Mouse (Mus musculus) forebrain, postnatal 0 days (tissue): ENCODE results near the gene Ephb6. TPM values are rescaled to one million over a fixed set of nuclear protein-coding genes. Genes with fewer than 3 reads are reported as not detected.

Experiments
- ATAC-seq: fragments of 200-750 bp; cut with Nextera tagmentation; 2 replicates; pipeline ENCODE4 v1.8.0; 2017; ENCODE audit warnings: mild to moderate bottlenecking, moderate library complexity
- DNase-seq: peaks from one replicate; pipeline ENCODE4 v3.0.0-alpha.2; 2015
- H3K27ac ChIP-seq: fragments of 300-500 bp; sonication (generic); 2 replicates; pipeline ENCODE4 v1.5.1; 2014; ENCODE audit warnings: low read depth, mild to moderate bottlenecking, antibody characterized with exemption, low read length, moderate library complexity, mixed read lengths
- H3K27me3 ChIP-seq: fragments of 300-500 bp; sonication (generic); 2 replicates; pipeline ENCODE4 v1.6.1; 2014; ENCODE audit warnings: mild to moderate bottlenecking, low read length, mixed read lengths; ENCODE audit not compliant: insufficient read depth
- H3K36me3 ChIP-seq: fragments of 300-500 bp; sonication (generic); 2 replicates; pipeline ENCODE4 v1.6.1; 2014; ENCODE audit warnings: mild to moderate bottlenecking, moderate library complexity; ENCODE audit not compliant: insufficient read depth
- H3K4me1 ChIP-seq: fragments of 300-500 bp; sonication (generic); 2 replicates; pipeline ENCODE4 v1.6.1; 2014; ENCODE audit warnings: antibody characterized with exemption; ENCODE audit not compliant: insufficient read depth
- H3K4me2 ChIP-seq: fragments of 300-500 bp; sonication (generic); 2 replicates; pipeline ENCODE4 v1.6.1; 2014; ENCODE audit warnings: low read depth, mild to moderate bottlenecking, moderate library complexity
- H3K4me3 ChIP-seq: fragments of 300-500 bp; sonication (generic); 2 replicates; pipeline ENCODE4 v1.5.1; 2014; ENCODE audit warnings: low read depth, low read length, mixed read lengths
- H3K9ac ChIP-seq: fragments of 300-500 bp; sonication (generic); 2 replicates; pipeline ENCODE4 v1.6.1; 2014; ENCODE audit warnings: mild to moderate bottlenecking
- H3K9me3 ChIP-seq: fragments of 300-500 bp; sonication (generic); 2 replicates; pipeline ENCODE4 v1.6.1; 2016; ENCODE audit warnings: low read length
- CTCF ChIP-seq: sonication (generic); IDR thresholded peaks from 2 replicates; pipeline ENCODE4 v1.5.1; 2016; ENCODE audit warnings: antibody characterized with exemption, control low read depth, low read depth
- WGBS: fragments of 180-500 bp; shearing (Covaris S2); extraction: QIAGEN DNeasy Blood & Tissue Kit; methylation state at CpG from one replicate; pipeline ENCODE4 v1.1.7; 2014; 5-methylcytosine and 5-hydroxymethylcytosine counted together
- polyA plus RNA-seq: library from polyadenylated mRNA; unstranded; fragments of >200 nt; fragmentation: Nextera tagmentation; extraction: Ambion mirVana; gene quantifications from 2 replicates; pipeline ENCODE4 v1.2.1, GENCODE M21; 2015
- total RNA-seq: library from RNA; depleted of rRNA; stranded (reverse); fragments of >200 nt; gene quantifications from 2 replicates; pipeline ENCODE4 v1.2.3, GENCODE M21; 2014

Ephb6 gene
- total and polyA plus RNA-seq, 2 experiments from 2014 or later, result 31.6 to 47.6 TPM

DNA sequence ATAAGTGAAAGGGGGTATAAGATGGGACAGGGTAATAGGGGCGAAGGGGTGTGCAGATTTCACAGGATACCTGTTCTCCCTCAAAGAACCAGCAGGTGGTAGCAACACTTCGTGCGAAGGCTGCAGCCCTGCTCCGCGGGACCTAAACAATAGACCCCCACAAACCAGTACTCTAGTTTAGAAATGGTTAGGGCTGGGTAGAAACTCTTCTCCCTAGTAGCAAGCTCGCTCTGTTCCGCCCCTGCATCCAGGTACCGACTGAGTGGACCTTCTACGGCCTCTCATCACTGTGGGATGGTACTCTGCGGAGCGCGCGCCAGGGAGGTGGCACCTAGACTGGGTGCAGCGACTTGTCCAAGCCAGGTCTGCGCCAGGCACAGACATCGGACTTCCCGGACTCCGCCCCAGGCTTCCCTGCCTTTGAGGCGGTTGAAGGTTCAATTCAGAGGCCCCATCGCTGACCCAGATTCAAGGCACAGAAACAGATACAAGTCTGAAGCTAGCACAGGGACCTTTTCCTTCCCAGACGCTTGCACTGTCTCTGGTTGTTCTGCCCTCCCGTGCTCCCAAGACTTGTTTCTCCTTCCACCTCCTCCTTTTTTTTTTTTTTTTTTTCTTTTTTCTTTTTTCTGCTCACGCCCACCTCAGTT lies 756 bp upstream of the Ephb6 start:
- Histone ChIP-seq H3K36me3 (no peaks in the 10 kb centered on the region), H3K9ac (peak overlapping the region; percentile 84), H3K4me2 (peak overlapping the region; percentile 90), H3K9me3 (no peaks in the 10 kb centered on the region), H3K27ac (peak overlapping the region; percentile 90), H3K27me3 (no peaks in the 10 kb centered on the region), H3K4me3 (peak overlapping the region; percentile 91), H3K4me1 (peaks cover 13% of the 10 kb centered on the region)
- ATAC-seq (peak; percentile 77), DNase-seq (peak; percentile 87)
- TF ChIP-seq CTCF, result peak; percentile 82
- under 1% methylated on average over 23 of the region's 23 CpGs for WGBS

DNA sequence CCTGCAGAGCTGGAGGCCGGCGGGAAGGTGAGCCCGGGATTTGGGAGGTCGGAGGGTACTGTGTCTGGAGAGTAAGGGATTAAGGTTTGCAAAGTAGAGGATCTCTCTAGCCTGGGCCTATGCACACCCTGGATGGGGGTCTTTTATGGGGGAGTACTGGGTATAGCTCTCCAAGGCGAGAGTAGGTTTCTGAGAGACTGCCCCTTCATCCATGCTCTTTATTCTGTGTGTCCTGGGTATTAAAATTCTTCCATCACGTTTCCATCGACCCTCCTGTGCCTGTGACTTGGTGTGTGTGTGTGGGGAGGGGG lies 467 bp downstream of the Ephb6 start:
- DNase-seq (no peak), ATAC-seq (peak; percentile 30)
- TF ChIP-seq CTCF, result no peak
- H3K4me3 ChIP-seq, result peak overlapping the region; percentile 91
- no peaks in the 10 kb centered on the region for H3K36me3 ChIP-seq
- no peaks in the 10 kb centered on the region for H3K9me3 ChIP-seq
- no peaks in the 10 kb centered on the region for H3K27me3 ChIP-seq
- 2% methylated on average over 7 of the region's 7 CpGs for WGBS
- peak overlapping the region; percentile 90 for H3K27ac ChIP-seq
- peak overlapping the region; percentile 90 for H3K4me2 ChIP-seq
- peaks cover 13% of the 10 kb centered on the region for H3K4me1 ChIP-seq
- H3K9ac ChIP-seq, result peak overlapping the region; percentile 84

DNA sequence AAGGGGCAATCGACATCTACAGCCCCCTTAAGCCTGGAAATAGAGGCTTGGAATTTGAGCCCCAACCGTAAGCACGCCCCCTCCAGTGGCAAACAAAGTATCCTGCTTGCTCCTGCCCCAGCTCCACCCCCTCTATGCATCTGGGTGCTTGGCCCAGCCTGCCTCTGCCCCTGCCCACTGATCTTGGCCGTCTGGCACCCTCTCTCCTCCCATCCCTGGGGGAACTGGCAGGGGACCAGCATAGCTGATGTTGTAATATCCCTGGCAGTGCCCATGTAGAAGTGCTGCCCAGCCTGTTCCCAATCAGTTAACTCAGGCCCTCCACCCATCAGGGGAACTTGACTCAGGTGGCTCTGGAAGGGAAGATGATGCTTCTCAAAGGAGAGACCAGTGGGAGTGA lies 932 bp downstream of the Ephb6 start:
- Histone ChIP-seq H3K27ac (peak overlapping the region; percentile 90; the same call in 1 of the 2 replicates), H3K27me3 (no peaks in the 10 kb centered on the region), H3K9ac (peak overlapping the region; percentile 84), H3K36me3 (no peaks in the 10 kb centered on the region), H3K4me3 (peak overlapping the region; percentile 91), H3K9me3 (no peaks in the 10 kb centered on the region), H3K4me2 (peak overlapping the region; percentile 90), H3K4me1 (peaks cover 13% of the 10 kb centered on the region)
- 1% methylated on average over 4 of the region's 4 CpGs for WGBS
- peak; percentile 21; the same call in 1 of the 2 replicates for TF ChIP-seq CTCF
- DNase-seq, result peak; percentile 55
- 0 out of 2 replicates have a peak, but pooled peaks have one; percentile 3 for ATAC-seq

DNA sequence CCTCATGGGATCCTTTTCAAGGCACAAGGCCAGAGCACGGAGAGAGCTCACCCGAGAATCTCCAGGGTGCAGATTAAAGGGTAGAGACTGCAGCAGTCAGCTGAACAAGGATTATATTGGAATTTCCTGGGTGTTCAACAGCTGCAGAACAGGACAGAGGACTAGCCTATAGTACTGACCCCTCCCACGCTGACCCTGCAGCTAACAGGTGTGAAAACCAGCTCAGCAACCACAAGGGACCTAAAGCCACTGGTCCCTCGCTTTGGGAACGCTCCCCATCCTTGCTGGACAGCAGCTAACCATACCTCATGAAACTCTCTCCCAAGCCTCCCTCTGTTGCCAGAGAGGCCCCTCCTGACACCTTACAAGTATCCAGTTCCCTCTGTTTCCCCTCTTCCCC lies 2.4 kb downstream of the Ephb6 start:
- Histone ChIP-seq H3K4me3 (peak overlapping the region; percentile 2; the same call in 1 of the 2 replicates), H3K9me3 (no peaks in the 10 kb centered on the region), H3K27me3 (no peaks in the 10 kb centered on the region), H3K9ac (0 out of 2 replicates have a peak overlapping the region, but pooled peaks have one; percentile 7), H3K4me1 (peaks cover 13% of the 10 kb centered on the region), H3K4me2 (peak overlapping the region; percentile 90), H3K36me3 (no peaks in the 10 kb centered on the region), H3K27ac (no peak overlapping the region)
- ATAC-seq (no peak), DNase-seq (no peak)
- WGBS, result 55% methylated on average over 5 of the region's 5 CpGs
- no peak for TF ChIP-seq CTCF

DNA sequence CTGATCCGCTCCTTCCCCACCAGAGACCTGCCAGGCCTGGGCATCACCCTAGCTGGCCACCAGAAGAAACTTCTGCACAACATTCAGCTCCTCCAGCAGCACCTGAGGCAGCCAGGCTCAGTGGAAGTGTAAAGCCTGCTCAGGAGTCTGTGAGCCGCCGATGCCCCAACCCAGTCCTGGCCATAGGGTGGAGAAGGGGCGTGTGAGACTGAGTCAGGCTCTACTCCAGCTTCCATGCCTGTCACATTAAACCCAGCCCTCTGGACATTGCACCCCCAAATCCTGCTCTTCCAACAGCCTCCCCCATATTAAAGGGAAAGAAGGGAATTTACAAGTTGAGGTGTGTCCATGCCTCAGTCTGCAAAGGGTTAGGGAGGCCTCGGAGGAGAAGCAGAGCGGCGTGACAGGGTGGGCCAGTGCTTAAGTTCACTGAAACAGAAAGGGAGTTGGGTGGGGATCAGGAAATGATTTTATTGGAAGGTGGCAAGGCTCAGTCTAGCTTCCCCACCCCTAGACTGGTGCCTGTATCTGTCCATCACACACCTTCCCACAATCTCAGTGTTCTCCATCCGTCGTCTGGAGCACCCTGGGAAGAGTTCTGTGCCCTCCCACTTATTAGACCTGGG lies 15.0 kb downstream of the Ephb6 start:
- Histone ChIP-seq H3K27me3 (no peaks in the 10 kb centered on the region), H3K4me3 (no peak overlapping the region), H3K27ac (no peak overlapping the region), H3K9ac (no peak overlapping the region), H3K4me1 (no peaks in the 10 kb centered on the region), H3K9me3 (no peaks in the 10 kb centered on the region), H3K36me3 (peaks cover 30% of the 10 kb centered on the region), H3K4me2 (no peak overlapping the region)
- DNase-seq (no peak), ATAC-seq (no peak)
- no peak for TF ChIP-seq CTCF
- WGBS, result 94% methylated on average over 9 of the region's 9 CpGs

DNA sequence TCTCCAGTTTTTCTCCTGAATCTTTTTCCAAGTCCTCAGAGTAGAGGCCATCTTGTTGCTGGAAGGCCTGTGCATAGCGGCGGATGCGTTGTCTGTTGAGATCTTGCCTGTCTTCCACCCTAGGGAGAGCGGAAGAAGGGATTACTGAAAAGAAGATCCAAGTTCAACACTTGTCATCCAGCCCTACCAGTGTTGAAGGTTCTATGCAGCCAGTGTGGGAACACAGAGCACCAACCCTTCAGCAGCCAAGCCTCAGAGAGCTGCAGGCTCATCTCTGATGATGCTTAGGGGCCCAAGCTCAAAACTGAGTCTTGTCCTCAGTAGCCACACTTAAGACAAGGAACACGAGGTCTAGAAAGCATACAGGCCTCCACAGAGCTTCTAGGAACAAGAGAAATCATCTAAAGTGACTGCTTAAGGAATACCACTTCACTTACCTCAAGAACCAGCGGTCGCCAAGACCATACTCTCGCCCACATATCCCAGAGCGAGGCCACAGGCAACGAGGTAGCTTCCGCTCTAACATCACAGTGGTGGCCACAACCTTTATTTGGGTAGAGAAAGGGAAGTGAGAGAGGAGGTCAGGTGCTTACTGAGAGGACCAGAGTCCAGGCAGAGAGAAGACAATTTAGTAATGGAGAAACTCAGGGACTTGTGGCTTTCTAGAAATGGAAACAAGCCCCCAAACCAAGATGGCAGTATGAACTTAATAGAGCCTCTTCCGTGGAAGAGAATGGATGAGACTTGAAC lies 16.1 kb downstream of the Ephb6 start:
- Histone ChIP-seq H3K27me3 (no peaks in the 10 kb centered on the region), H3K9me3 (no peaks in the 10 kb centered on the region), H3K4me2 (no peak overlapping the region), H3K4me1 (no peaks in the 10 kb centered on the region), H3K9ac (no peak overlapping the region), H3K27ac (no peak overlapping the region), H3K4me3 (no peak overlapping the region), H3K36me3 (peaks cover 25% of the 10 kb centered on the region; the same call in 1 of the 2 replicates)
- DNase-seq (no peak), ATAC-seq (no peak)
- 91% methylated on average over 12 of the region's 12 CpGs for WGBS
- TF ChIP-seq CTCF, result no peak

DNA sequence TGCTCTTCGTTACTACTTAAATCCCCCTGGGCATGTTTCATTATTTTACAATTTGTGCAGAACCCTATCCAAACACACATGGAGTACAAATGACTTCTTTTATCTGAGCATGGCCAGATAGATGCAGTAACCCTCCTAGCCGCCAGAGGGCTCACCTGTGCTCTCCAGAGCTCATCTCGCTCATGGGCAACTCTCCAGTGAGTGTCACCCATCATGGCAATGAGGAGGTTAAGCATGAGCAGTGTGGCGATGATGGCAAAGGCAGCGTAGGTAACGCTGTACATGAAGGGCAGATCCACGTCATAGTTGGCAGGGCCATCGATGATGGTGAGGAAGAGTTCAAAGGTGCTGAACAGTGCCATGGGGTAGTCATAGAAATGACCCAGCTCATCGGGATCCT lies 17.4 kb downstream of the Ephb6 start:
- TF ChIP-seq CTCF, result peak; percentile 68
- peaks cover 22% of the 10 kb centered on the region; the same call in 1 of the 2 replicates for H3K36me3 ChIP-seq
- H3K27me3 ChIP-seq, result no peaks in the 10 kb centered on the region
- DNase-seq (peak; percentile 55), ATAC-seq (peak; percentile 21; the same call in 1 of the 2 replicates)
- H3K4me2 ChIP-seq, result no peak overlapping the region
- H3K4me3 ChIP-seq, result no peak overlapping the region
- WGBS, result 67% methylated on average over 9 of the region's 9 CpGs
- H3K9me3 ChIP-seq, result no peaks in the 10 kb centered on the region
- H3K4me1 ChIP-seq, result no peaks in the 10 kb centered on the region
- H3K9ac ChIP-seq, result no peak overlapping the region
- no peak overlapping the region for H3K27ac ChIP-seq
